In genomic region chr4:138504632-138505101, GRCm38 (mm10) we compare ENCODE assay signal across 8 mouse cellular contexts. TPM values are rescaled to one million over a fixed set of nuclear protein-coding genes. Genes with fewer than 3 reads are reported as not detected.
A peak's percentile ranks its signal among the peaks of the same experiment; 100 is the strongest.
DNase-seq lines count a peak whose midpoint lies in the region; ATAC-seq and TF ChIP-seq lines count a peak whose summit lies in the region.

No protein-coding gene starts in this region.

- no peaks in the 10 kb centered on the region for H3K27me3 ChIP-seq in midbrain, embryonic 11.5 days (ENCODE audit: control insufficient read depth, insufficient read depth, low read length)

- ATAC-seq in midbrain, embryonic 11.5 days (ENCODE audit: low FRiP score), result peak; percentile 89

- H3K4me1 ChIP-seq in midbrain, embryonic 11.5 days (ENCODE audit: control insufficient read depth, insufficient read depth, low read length), result peaks cover 19% of the 10 kb centered on the region

- peak overlapping the region; percentile 20; the same call in 1 of the 2 replicates for H3K4me3 ChIP-seq in layer of hippocampus, adult 2 months
- H3K4me3 ChIP-seq in midbrain, embryonic 11.5 days (ENCODE audit: low read depth, low read length), result no peak overlapping the region

- DNase-seq in MN1 (ENCODE audit: low spot score), result peak; percentile 78
- peak; percentile 49 for DNase-seq in embryo, embryonic 10 days (ENCODE audit: low spot score)
- DNase-seq in gastrocnemius, postnatal 14 days, result peak; percentile 45
- DNase-seq in layer of hippocampus, adult 2 months (ENCODE audit: low spot score in 2 of 2), result peak; percentile 70 to 88
- DNase-seq in midbrain, embryonic 11.5 days (ENCODE audit: low spot score, missing footprints), result peak; percentile 95
- DNase-seq in spleen, postnatal 10 days (ENCODE audit: low spot score in 2 of 2), result no peak
- DNase-seq in T-cell, adult 2 months (ENCODE audit: low spot score), result no peak
- no peak for DNase-seq in testis, postnatal 14 days (ENCODE audit: low spot score)

- H3K4me2 ChIP-seq in midbrain, embryonic 11.5 days, result peak overlapping the region; percentile 38

- H3K36me3 ChIP-seq in midbrain, embryonic 11.5 days (ENCODE audit: control insufficient read depth, insufficient read depth, low read length), result no peaks in the 10 kb centered on the region

- WGBS in midbrain, embryonic 11.5 days, result under 1% methylated on average over 16 of the region's 16 CpGs

- peak overlapping the region; percentile 81 for H3K27ac ChIP-seq in layer of hippocampus, adult 2 months
- peak overlapping the region; percentile 42 for H3K27ac ChIP-seq in midbrain, embryonic 11.5 days (ENCODE audit: low read depth, low read length)

- intact Hi-C loops in gastrocnemius, postnatal 14 days (cut with DNase I; ENCODE audit: low total_unique reads), result loop anchor here (10.0 kb wide), 1 partner anchor 60 kb away; no protein-coding TSS in a partner anchor

- H3K9me3 ChIP-seq in midbrain, embryonic 11.5 days (ENCODE audit: control insufficient read depth, low read length), result no peaks in the 10 kb centered on the region

- H3K9ac ChIP-seq in midbrain, embryonic 11.5 days (ENCODE audit: low read length), result peak overlapping the region; percentile 17

- TF ChIP-seq CTCF in layer of hippocampus, adult 2 months (conservative IDR thresholded peaks at IDR 0.05), result no peak

RNA-seq across cellular contexts. Expression of gene Camk2n1, which starts 50.6 kb away (rescaled TPM):
- total RNA-seq in gastrocnemius, postnatal 14 days (2021), result 1 to 10 TPM; 4.4 to 4.6 TPM
- 100 to 1,000 TPM; 378 to 385 TPM for total RNA-seq in layer of hippocampus, adult 2 months (2021)
- polyA plus RNA-seq in midbrain, embryonic 11.5 days (2014; fragmentation: Nextera tagmentation; extraction: Ambion mirVana), result 6.0 and 6.1 TPM in 2 replicates

Comparison
In these comparisons a context has a peak if more than half of its experiments do, and no peak if none do; other contexts are left out.
1. DNase-seq: peak in MN1 (single experiment), embryo, embryonic 10 days (single experiment), gastrocnemius, postnatal 14 days (single experiment), layer of hippocampus, adult 2 months (2 of 2) and midbrain, embryonic 11.5 days (single experiment); none in spleen, postnatal 10 days (0 of 2), T-cell, adult 2 months (single experiment) and testis, postnatal 14 days (single experiment).
2. RNA of gene Camk2n1, which starts 50.6 kb away (total RNA-seq): 378 to 385 TPM in layer of hippocampus, adult 2 months; 4.4 to 4.6 TPM in gastrocnemius, postnatal 14 days; every median in the first group is over 10 times any median in the second.